Mouse (Mus musculus): Measurements from ENCODE around the gene Gm20425.

- TF ChIP-seq POLR2A (IDR thresholded peaks at IDR 0.05; ENCODE audit: insufficient read depth, low read depth, low read length) = no peak
- no peak for TF ChIP-seq CTCF (IDR thresholded peaks at IDR 0.05; ENCODE audit: insufficient read depth, low read depth, low read length)
Observed at GRCm38 (mm10) chr9:103174771-103175519, 55.2 kb downstream of the Gm20425 start.

Measured in olfactory bulb, adult 2 months (tissue).